Mouse (Mus musculus): Measurements from ENCODE around the gene Il34.
A peak's percentile ranks its signal among the peaks of the same experiment; 100 is the strongest.

Il34 gene

DNA sequence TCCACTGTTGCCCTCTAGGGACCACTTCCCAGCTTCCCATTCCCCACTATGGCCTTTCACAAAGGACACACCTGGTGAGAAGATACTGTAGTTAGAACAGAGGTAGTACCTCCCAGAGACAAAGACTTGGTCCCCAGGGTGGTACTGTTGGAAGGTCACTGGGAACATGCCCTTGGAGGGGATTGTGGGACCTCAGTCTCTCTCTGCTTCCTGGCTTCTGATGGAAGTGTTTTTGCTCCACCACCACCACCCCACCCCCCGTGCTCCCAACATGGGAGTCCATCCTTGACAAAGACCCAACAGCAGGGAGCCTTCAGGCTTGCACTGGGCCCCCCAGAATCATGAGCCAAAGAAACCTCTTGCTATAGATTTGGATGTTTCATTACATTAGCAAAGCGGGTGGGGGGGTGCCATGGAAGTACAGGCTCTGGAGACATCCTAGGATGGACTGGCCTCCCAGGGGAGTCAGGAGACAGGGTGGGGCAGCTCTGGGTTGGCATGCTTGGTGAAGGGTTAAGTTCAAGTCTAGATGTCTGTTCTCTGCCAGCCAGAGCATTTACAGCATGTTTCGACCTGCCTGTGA, 99.3 kb downstream of the Il34 start:
- no peak for DNase-seq (ENCODE audit: low spot score)

DNA sequence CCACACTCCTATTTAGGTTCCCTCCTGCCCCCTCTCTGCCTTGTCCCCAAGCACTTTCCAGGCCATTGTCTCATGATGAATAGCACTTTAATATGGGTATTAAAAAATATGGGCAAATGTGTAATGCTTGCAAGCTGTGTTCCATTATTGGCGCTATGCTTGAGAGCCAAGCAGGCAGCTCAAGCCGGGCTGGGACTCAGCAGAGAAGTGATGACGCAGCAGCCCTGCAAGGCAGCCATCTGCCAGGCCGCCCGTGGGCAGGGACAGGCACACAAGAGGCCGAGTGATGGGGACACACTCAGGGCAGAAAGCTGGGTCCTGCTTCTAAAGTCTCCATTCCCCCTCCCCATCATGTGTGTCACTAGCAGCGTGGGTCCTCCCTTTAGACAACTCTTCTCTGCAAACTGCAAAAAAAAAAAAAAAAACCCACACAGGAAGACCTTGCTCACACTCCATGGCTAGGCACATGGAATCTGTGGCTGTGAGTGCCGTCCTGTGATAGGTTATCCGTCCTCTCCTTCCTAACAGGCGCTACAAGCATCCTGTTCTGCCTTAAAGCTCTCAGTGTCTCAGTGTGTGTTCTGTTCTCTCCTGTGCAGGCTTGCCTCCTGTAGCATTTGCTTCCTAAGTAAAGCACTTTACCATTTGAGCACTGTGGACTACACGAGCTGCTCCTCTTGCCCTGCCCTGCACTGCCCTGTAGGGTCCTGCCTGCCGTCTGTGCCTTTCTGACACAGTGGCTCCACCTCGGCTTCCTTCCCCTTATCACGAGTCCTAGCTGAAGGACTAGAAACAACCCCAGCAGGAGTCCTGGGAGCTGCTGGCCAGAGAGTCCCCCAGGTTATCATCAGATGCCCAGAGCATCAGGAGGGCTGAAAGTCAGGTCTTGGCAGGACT, 100.1 kb downstream of the Il34 start:
- peak; percentile 70 for DNase-seq (ENCODE audit: low spot score)

DNA sequence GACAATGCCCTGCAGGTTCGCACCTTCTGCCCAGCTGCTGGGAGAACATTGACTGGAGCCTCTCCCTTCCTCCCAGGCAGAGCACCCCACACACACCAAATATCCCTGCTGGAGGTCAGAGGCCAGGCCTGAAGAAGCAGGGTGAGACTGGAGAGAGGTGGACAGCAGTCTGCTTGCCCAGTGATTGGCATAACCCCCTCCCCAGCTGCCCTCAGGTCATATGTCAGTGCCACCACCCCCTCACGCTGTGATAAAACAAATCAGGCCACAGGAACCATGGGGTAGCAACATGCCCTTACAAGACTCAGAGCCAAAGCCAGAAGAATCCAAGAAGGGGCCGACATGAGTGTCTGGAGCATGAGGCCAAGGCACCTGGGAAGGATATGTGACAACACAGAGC, 101.6 kb downstream of the Il34 start:
- no peak for DNase-seq (ENCODE audit: low spot score)

DNA sequence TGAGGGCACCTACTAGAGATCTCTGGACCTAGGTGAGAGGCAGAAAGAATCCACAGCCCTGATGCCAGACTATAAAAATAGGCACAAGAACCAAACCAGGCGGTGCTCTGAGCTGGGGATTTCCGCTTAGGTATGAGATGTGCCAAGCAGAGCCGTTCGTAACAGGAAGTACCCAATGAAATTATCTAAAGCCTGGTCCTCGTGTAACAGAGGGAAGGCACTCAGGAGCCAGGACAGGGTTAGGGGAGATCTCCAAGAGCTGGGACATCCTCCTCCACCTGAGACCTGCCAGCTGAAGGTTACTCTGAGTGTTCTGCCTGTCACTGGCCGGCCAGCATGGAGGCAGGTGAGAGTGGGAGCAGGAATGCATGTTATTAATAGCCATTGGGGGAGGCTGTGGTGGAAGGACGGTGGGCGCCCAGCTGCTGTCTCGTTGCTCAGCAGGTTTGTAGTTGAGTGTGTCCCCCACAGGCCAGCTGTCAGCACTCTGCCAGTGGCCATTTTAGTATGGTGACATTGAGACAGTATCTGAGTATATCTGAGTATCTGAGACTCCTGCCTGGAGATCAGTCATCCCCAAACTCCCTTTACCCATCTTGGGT, 102.2 kb downstream of the Il34 start:
- no peak for DNase-seq (ENCODE audit: low spot score)

DNA sequence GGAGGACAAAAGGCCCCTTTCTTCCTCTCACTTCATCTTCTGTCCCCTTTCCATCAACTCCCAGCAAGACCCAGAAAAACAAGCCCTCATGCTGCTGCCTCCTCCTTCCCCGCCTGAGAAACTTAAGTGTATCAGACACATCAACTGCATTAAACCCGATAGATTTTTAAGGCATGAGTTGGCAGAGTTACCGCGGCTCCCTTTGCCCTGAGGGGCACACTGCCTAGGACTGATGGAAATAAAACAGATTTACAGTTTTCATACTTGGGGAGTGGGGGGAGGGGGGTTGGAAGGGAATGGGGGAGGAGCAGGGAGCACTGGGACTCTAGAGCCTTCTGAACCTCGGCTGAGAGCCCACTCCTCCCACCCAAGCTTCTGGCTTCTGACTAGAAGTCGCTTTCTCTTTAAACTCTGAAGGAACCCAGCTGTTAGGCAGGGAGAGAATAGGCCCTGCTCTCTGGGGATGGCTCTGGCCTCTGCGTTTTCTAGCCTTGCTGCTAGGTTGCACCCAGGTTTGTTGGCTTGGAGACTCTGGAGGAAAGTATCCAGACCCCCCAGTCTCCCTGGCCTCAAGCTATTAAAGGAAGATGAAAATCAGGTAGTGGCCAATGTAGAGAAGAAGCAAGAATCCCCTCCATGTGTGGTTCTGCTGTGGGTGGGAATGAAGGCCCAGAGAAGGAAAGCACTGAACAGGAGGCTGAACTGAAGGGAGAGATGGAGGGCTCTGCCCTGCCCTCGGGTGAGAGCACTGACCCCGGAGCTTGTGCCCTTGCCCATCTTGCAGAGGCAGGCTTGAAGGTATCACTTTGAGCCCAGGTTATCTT, 102.9 kb downstream of the Il34 start:
- no peak for DNase-seq (ENCODE audit: low spot score)

DNA sequence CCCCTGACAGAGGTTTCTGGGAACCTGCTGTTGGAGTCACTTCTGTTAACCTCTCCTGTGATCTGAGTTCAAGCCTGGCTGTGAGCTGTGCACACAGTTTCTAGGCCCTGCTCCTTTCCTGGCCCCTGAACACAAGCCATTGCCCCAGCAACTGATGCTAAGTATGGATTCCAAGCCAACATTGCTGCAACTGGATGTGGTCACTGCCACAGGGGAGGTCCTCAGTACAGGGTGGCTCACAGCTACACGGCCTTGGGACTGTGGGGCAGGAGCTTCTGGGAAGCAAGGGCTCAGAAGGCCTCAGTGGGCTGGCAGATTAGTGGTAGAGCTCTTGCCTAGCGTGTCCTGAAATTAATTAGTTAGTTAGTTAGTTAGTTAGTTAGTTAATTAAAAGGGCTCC, 105.2 kb downstream of the Il34 start:
- DNase-seq (ENCODE audit: low spot score) = no peak

DNA sequence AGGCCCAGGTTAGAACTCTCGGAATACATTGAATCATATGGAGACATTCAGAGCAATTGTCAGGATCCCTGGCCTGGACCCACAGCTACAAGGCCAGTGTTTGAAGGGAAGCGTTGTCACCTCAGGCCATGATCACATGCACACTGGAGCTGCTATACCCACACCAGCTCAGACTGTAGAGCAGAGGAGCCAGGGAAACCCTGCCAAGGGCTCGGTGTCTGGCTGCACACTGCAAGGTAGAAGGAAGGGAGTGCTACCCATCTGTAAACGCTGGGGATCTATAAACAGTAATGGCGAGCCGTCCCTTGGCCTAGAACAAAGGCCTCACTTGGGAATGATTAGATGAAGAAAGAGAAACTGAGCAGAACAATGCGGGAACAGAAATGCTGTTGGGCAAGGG, 106.2 kb downstream of the Il34 start:
- no peak for DNase-seq (ENCODE audit: low spot score)

DNA sequence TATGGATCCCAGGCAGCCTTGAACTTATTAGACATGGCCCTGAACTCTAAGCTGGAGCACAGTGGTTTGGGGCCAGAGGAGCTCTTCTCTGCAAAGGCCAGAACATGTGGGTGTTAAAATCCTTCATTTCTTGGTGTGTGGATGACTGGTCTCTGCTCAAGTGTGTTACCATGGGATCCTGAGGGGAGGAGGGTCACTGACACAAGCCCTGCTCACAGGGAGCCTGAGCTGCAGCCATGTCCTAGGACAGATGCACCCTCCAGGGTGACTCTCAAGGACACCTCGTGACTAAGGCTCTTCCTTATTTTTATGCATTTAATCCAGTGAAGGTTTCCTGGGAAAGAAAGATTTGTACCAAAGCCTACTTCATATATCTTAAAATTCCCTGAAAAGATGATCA, 107.6 kb downstream of the Il34 start:
- no peak for DNase-seq (ENCODE audit: low spot score)

DNA sequence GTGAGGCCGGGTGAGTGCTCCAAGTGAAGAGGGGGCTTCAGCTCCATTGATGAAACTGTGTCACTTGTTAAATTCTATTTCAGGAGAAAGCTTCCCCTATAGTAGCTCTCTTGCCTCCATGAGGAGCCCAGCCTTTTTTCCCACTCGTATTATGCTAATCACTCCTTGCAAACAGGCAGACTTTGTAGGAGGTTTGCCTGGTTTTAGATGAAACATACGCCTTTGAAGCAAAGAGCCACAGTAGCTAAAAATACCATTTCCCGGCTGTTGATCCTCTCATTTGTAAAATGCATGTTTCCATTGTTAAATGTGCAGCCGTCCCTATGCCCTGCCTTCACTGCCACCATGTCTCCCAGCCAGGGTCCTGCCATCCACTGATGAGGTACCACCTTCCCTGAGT, 108.2 kb downstream of the Il34 start:
- DNase-seq (ENCODE audit: low spot score) = no peak

DNA sequence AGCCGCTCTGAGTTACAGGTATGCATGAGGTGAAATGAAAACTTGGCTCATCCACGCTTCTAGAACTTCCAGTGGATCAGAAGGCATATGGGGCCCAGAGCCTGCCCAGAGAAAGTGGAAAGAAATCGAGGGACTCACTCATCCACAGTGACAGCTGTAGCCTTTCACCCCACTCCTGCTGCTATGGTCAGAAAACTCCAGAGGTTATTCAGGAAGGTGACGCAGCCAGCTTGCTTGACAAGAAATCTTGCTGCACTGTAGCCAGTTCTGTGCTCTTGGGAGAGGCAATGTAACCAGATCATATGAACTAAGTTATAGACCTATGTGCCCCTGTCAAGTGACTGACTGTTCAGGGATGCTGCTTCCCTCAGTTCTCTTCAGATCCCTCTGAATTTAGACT, 109.7 kb downstream of the Il34 start:
- DNase-seq (ENCODE audit: low spot score) = no peak

DNA sequence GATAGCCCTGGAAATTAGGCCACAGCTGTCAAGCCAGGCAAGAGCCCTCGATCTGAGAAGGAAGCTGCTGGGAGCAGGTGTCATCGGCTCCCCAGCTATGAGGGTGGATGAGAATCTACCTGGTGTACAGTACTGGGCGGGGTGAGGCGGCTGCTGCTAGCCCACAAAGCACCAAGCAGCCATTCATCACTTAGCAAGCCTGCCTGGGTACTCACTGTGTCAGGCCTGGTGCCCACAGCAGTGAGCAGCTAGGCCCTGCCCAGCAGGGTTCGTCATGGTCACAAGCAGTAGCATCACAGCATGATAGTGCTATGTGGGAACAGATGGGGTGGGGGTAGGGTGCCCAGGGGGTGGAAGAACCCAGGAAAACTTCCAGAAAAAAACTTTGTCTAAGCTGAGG, 110.3 kb downstream of the Il34 start:
- no peak for DNase-seq (ENCODE audit: low spot score)

DNA sequence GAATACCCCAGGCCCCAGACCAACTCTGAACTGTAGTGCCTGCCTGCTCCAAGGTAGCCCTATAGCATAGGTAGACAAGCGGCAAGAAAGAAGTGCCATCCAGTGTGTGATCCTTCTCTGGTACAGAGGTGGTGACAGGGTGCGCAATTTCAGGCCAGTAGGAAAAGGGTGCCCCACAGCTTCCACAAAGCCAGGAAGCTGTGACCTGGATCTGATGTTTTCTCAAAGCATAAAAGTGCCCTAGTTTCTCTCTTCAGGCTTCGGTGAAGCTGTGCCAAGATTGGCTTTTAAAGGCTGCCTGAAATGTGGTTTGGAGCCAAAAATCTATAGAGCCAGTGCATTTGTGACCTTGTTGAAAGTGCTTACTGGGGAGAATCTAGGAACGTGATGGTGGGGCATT, 110.9 kb downstream of the Il34 start:
- DNase-seq (ENCODE audit: low spot score) = no peak

DNA sequence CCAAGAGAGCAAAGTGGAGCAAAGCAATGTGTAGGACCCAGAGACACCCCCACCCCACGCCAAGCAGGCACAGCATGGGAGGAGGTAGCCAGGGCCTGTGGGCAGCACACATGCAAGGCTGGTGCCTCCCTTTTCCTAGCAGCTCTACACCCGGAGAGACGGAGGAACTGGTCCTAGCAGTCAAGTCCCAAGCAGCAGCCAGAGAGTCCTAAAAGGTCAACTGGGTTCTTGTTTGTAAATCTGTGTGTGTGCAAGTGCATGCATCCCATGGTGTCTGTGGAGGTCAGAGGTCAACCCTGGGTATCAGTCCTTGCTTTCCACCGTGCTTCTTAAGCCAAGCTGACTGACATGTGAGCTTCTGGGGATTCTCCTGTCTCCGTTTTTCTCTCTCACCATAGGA, 111.5 kb downstream of the Il34 start:
- no peak for DNase-seq (ENCODE audit: low spot score)
